Mouse (Mus musculus): ENCODE results near the gene Gm21977. TPM values are rescaled to one million over a fixed set of nuclear protein-coding genes. Genes with fewer than 3 reads are reported as not detected.
"Not testable (repeated sequence)": the region's sequence is repeated elsewhere in the genome, so short reads cannot be mapped to it uniquely, and the experiment has no call there.

The Gm21977 gene
- not detected for total RNA-seq (2021)
- long read RNA-seq, experiment 1 = 0 reads
- long read RNA-seq, experiment 2 = 0 reads

DNA sequence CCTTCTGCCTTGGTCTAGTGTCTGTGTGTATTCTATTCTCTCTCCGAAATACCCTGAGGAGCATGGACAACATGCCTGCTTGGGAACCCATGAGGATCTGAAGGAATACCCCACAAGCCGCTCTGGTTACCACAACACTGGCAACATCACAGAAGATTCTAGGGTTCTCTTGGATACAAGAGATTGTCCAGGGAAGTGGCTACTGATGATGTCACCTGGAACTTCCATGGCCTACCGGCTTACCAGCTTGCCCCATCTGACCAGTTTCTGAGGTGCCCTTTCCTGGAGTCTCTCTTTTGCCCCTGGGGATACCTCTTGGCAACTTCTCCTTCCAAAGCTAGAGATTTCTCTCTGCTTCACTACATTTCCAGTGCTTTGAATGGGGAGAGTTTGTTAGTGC is at the start of gene Gm21977:
Gene Gm21977, minus strand, starts transcription at position 101 of the 400 bp plus-strand sequence.
- DNase-seq (ENCODE audit: low spot score in 2 of 2) = not testable (repeated sequence)

Other genes starting within 250 kb of the Gm21977 start
- not detected for gene Gm3633, start 211.6 kb downstream of the Gm21977 start, total RNA-seq (2021)
- not detected for gene Gm10378, start 197.5 kb downstream of the Gm21977 start, total RNA-seq (2021)
- gene Gm3015, start 84.7 kb downstream of the Gm21977 start, total RNA-seq (2021) = not detected
- not detected for gene Gm10377, start 55.5 kb downstream of the Gm21977 start, total RNA-seq (2021)
- not detected for gene Gm8082, start 140.1 kb upstream of the Gm21977 start, total RNA-seq (2021)
- not detected for gene Gm10376, start 162.2 kb upstream of the Gm21977 start, total RNA-seq (2021)
- gene Gm8094, start 223.2 kb upstream of the Gm21977 start, total RNA-seq (2021) = not detected
- gene Gm8104, start 247.1 kb upstream of the Gm21977 start, total RNA-seq (2021) = not detected

Data from adrenal gland, adult 18-20 months (tissue).